Mouse (Mus musculus) thymus, adult 2 months (tissue): Measurements from ENCODE around the gene Rab8a.

Experiments used
- CTCF ChIP-seq: fragments of 200-500 bp; IDR thresholded peaks from 2 replicates; pipeline ENCODE4 v1.5.1; 2012; ENCODE audit warnings: mild to moderate bottlenecking, control low read depth, low read length, moderate library complexity, borderline replicate concordance; ENCODE audit not compliant: control insufficient read depth, poor library complexity, insufficient read depth; ENCODE audit errors: extremely low read depth
- POLR2A ChIP-seq: fragments of 200-500 bp; IDR thresholded peaks from 2 replicates; pipeline ENCODE4 v1.6.1; 2012; ENCODE audit warnings: mild to moderate bottlenecking, low read length, control low read depth, moderate library complexity; ENCODE audit not compliant: control insufficient read depth, poor library complexity, insufficient read depth; ENCODE audit errors: extremely low read depth

DNA sequence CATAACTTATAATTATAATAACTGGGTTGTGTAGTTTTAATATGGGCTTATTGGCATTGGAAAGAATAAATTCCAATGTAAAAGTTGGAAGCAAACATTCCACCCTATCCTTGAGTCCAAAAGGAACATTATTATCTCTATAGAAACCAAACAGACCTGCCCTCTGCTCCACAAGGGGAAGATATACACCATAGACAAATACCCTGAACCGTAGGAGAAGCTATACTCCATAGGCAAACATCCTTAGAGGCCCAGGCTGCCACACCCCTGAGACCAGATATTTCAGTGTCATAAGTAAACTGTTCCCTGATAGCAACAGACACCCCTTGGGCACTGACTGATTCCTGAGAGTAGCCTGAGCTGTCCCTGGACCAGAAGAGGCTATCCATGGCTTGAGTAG lies 33.2 kb upstream of the Rab8a start:
- TF ChIP-seq CTCF, result no peak
- TF ChIP-seq POLR2A, result no peak
